Mouse (Mus musculus): Measurements from ENCODE around the gene Odf3b. TPM values are rescaled to one million over a fixed set of nuclear protein-coding genes. Genes with fewer than 3 reads are reported as not detected.

Odf3b gene
- polyA plus RNA-seq, 1 experiment from 2014 or later: 1.3 TPM

GRCm38 (mm10) chr15:89377938-89378828 is 899 bp downstream of the Odf3b start:
- Histone ChIP-seq H3K4me1 (ENCODE audit: control insufficient read depth, insufficient read depth, low read length) (peaks cover 16% of the 10 kb centered on the region), H3K4me2 (ENCODE audit: low read depth, low read length) (peak overlapping the region; percentile 55), H3K9ac (replicated peaks; ENCODE audit: low read depth, low read length) (peak overlapping the region; percentile 25), H3K4me3 (ENCODE audit: low read depth, low read length) (peak overlapping the region; percentile 23), H3K9me3 (ENCODE audit: control insufficient read depth, low read length) (no peaks in the 10 kb centered on the region), H3K27me3 (ENCODE audit: control insufficient read depth, insufficient read depth, low read length) (peaks cover 26% of the 10 kb centered on the region), H3K36me3 (ENCODE audit: control insufficient read depth, insufficient read depth, low read length) (no peaks in the 10 kb centered on the region), H3K27ac (ENCODE audit: low read depth, low read length) (no peak overlapping the region)
- WGBS: 11% methylated on average over 46 of the region's 46 CpGs
- no peak for ATAC-seq (ENCODE audit: low read depth)

GRCm38 (mm10) chr15:89377362-89377761 is 1.7 kb downstream of the Odf3b start:
- Histone ChIP-seq H3K9ac (replicated peaks; ENCODE audit: low read depth, low read length) (no peak overlapping the region), H3K4me1 (ENCODE audit: control insufficient read depth, insufficient read depth, low read length) (peaks cover 24% of the 10 kb centered on the region), H3K27me3 (ENCODE audit: control insufficient read depth, insufficient read depth, low read length) (peaks cover 26% of the 10 kb centered on the region), H3K27ac (ENCODE audit: low read depth, low read length) (no peak overlapping the region), H3K4me2 (ENCODE audit: low read depth, low read length) (no peak overlapping the region), H3K36me3 (ENCODE audit: control insufficient read depth, insufficient read depth, low read length) (no peaks in the 10 kb centered on the region; the same call in 1 of the 2 replicates), H3K4me3 (ENCODE audit: low read depth, low read length) (no peak overlapping the region), H3K9me3 (ENCODE audit: control insufficient read depth, low read length) (no peaks in the 10 kb centered on the region)
- no peak for ATAC-seq (ENCODE audit: low read depth)
- WGBS: 5% methylated on average over 18 of the region's 18 CpGs

GRCm38 (mm10) chr15:89376957-89377356 is 2.1 kb downstream of the Odf3b start, which contains the start of gene Tymp:
TSS of gene Tymp (minus strand) at chr15:89377039.
- H3K27me3 ChIP-seq (ENCODE audit: control insufficient read depth, insufficient read depth, low read length): peaks cover 26% of the 10 kb centered on the region
- no peaks in the 10 kb centered on the region for H3K9me3 ChIP-seq (ENCODE audit: control insufficient read depth, low read length)
- H3K4me3 ChIP-seq (ENCODE audit: low read depth, low read length): no peak within 1 kb of the TSS
- peaks cover 3% of the 10 kb centered on the region for H3K36me3 ChIP-seq (ENCODE audit: control insufficient read depth, insufficient read depth, low read length)
- peaks cover 24% of the 10 kb centered on the region for H3K4me1 ChIP-seq (ENCODE audit: control insufficient read depth, insufficient read depth, low read length)
- ATAC-seq (ENCODE audit: low read depth): no peak
- WGBS: 24% methylated on average over 16 of the region's 16 CpGs
- H3K9ac ChIP-seq (replicated peaks; ENCODE audit: low read depth, low read length): no peak within 1 kb of the TSS
- no peak within 1 kb of the TSS for H3K27ac ChIP-seq (ENCODE audit: low read depth, low read length)
- H3K4me2 ChIP-seq (ENCODE audit: low read depth, low read length): no peak within 1 kb of the TSS

GRCm38 (mm10) chr15:89376040-89376439 is 3.0 kb downstream of the Odf3b start:
- H3K36me3 ChIP-seq (ENCODE audit: control insufficient read depth, insufficient read depth, low read length): peaks cover 13% of the 10 kb centered on the region
- H3K9ac ChIP-seq (replicated peaks; ENCODE audit: low read depth, low read length): no peak overlapping the region
- H3K9me3 ChIP-seq (ENCODE audit: control insufficient read depth, low read length): no peaks in the 10 kb centered on the region
- no peak for ATAC-seq (ENCODE audit: low read depth)
- H3K4me2 ChIP-seq (ENCODE audit: low read depth, low read length): no peak overlapping the region
- WGBS: 81% methylated on average over 7 of the region's 7 CpGs
- H3K4me3 ChIP-seq (ENCODE audit: low read depth, low read length): no peak overlapping the region
- H3K27ac ChIP-seq (ENCODE audit: low read depth, low read length): no peak overlapping the region
- H3K4me1 ChIP-seq (ENCODE audit: control insufficient read depth, insufficient read depth, low read length): peaks cover 24% of the 10 kb centered on the region
- peaks cover 26% of the 10 kb centered on the region for H3K27me3 ChIP-seq (ENCODE audit: control insufficient read depth, insufficient read depth, low read length)

- Histone ChIP-seq H3K4me2 (ENCODE audit: low read depth, low read length) (peak overlapping the region; percentile 74; the same call in 1 of the 2 replicates), H3K9me3 (ENCODE audit: control insufficient read depth, low read length) (no peaks in the 10 kb centered on the region), H3K27me3 (ENCODE audit: control insufficient read depth, insufficient read depth, low read length) (peaks cover 26% of the 10 kb centered on the region), H3K9ac (replicated peaks; ENCODE audit: low read depth, low read length) (no peak overlapping the region), H3K27ac (ENCODE audit: low read depth, low read length) (no peak overlapping the region), H3K4me1 (ENCODE audit: control insufficient read depth, insufficient read depth, low read length) (peaks cover 24% of the 10 kb centered on the region), H3K4me3 (ENCODE audit: low read depth, low read length) (no peak overlapping the region), H3K36me3 (ENCODE audit: control insufficient read depth, insufficient read depth, low read length) (peaks cover 22% of the 10 kb centered on the region)
- no peak for ATAC-seq (ENCODE audit: low read depth)
- 92% methylated on average over 17 of the region's 17 CpGs for WGBS
These were observed 4.1 kb downstream of the Odf3b start for GRCm38 (mm10) chr15:89374801-89375534.

- 50% methylated on average over 9 of the region's 9 CpGs for WGBS
- no peak for ATAC-seq (ENCODE audit: low read depth)
- peaks cover 24% of the 10 kb centered on the region for H3K4me1 ChIP-seq (ENCODE audit: control insufficient read depth, insufficient read depth, low read length)
- H3K4me2 ChIP-seq (ENCODE audit: low read depth, low read length): peak overlapping the region; percentile 74
- peak overlapping the region; percentile 61 for H3K4me3 ChIP-seq (ENCODE audit: low read depth, low read length)
- H3K27me3 ChIP-seq (ENCODE audit: control insufficient read depth, insufficient read depth, low read length): peaks cover 23% of the 10 kb centered on the region
- H3K27ac ChIP-seq (ENCODE audit: low read depth, low read length): peak overlapping the region; percentile 88
- peaks cover 28% of the 10 kb centered on the region for H3K36me3 ChIP-seq (ENCODE audit: control insufficient read depth, insufficient read depth, low read length)
- no peaks in the 10 kb centered on the region for H3K9me3 ChIP-seq (ENCODE audit: control insufficient read depth, low read length)
- peak overlapping the region; percentile 76 for H3K9ac ChIP-seq (replicated peaks; ENCODE audit: low read depth, low read length)
These were observed 4.7 kb downstream of the Odf3b start for GRCm38 (mm10) chr15:89374340-89374739.

GRCm38 (mm10) chr15:89373762-89374248 is 5.3 kb downstream of the Odf3b start, which contains the start of gene Sco2:
TSS of gene Sco2 (minus strand) at chr15:89373846.
- peak; percentile 85 for ATAC-seq (ENCODE audit: low read depth)
- Histone ChIP-seq H3K4me3 (ENCODE audit: low read depth, low read length) (peak within 1 kb of the TSS; percentile 61), H3K27ac (ENCODE audit: low read depth, low read length) (peak within 1 kb of the TSS; percentile 88), H3K36me3 (ENCODE audit: control insufficient read depth, insufficient read depth, low read length) (peaks cover 29% of the 10 kb centered on the region), H3K9ac (replicated peaks; ENCODE audit: low read depth, low read length) (peak within 1 kb of the TSS; percentile 76), H3K9me3 (ENCODE audit: control insufficient read depth, low read length) (no peaks in the 10 kb centered on the region), H3K4me1 (ENCODE audit: control insufficient read depth, insufficient read depth, low read length) (peaks cover 19% of the 10 kb centered on the region), H3K27me3 (ENCODE audit: control insufficient read depth, insufficient read depth, low read length) (peaks cover 18% of the 10 kb centered on the region), H3K4me2 (ENCODE audit: low read depth, low read length) (peak within 1 kb of the TSS; percentile 74)
- WGBS: 0% methylated on average over 42 of the region's 42 CpGs

- peaks cover 34% of the 10 kb centered on the region for H3K36me3 ChIP-seq (ENCODE audit: control insufficient read depth, insufficient read depth, low read length)
- 1% methylated on average over 35 of the region's 35 CpGs for WGBS
- peaks cover 13% of the 10 kb centered on the region for H3K27me3 ChIP-seq (ENCODE audit: control insufficient read depth, insufficient read depth, low read length)
- no peaks in the 10 kb centered on the region for H3K9me3 ChIP-seq (ENCODE audit: control insufficient read depth, low read length)
- peak overlapping the region; percentile 88 for H3K27ac ChIP-seq (ENCODE audit: low read depth, low read length)
- H3K4me2 ChIP-seq (ENCODE audit: low read depth, low read length): peak overlapping the region; percentile 74
- peak overlapping the region; percentile 76 for H3K9ac ChIP-seq (replicated peaks; ENCODE audit: low read depth, low read length)
- H3K4me3 ChIP-seq (ENCODE audit: low read depth, low read length): peak overlapping the region; percentile 61
- H3K4me1 ChIP-seq (ENCODE audit: control insufficient read depth, insufficient read depth, low read length): peaks cover 14% of the 10 kb centered on the region
- peak; percentile 80 for ATAC-seq (ENCODE audit: low read depth)
These were observed 5.9 kb downstream of the Odf3b start for GRCm38 (mm10) chr15:89373027-89373761.
